10 mouse cellular contexts compared by ENCODE assay signal in genomic region chr4:123223309-123223708, GRCm38 (mm10). TPM values are rescaled to one million over a fixed set of nuclear protein-coding genes. Genes with fewer than 3 reads are reported as not detected.
DNase-seq lines count a peak whose midpoint lies in the region; TF ChIP-seq lines count a peak whose summit lies in the region.
"Had no signal": no experiment of that assay in that cellular context is flagged by ENCODE, and none has a peak within 500 bp of the region (broad histone marks: within the 10 kb centered on the region; RNA-seq: fewer than 3 reads in every experiment).

No protein-coding gene starts in this region.

- H3K27ac ChIP-seq in layer of hippocampus, adult 2 months, result no peak overlapping the region

- no peak overlapping the region for H3K4me3 ChIP-seq in layer of hippocampus, adult 2 months
- H3K4me3 ChIP-seq in E14TG2a.4 (replicated peaks; ENCODE audit: low read length), result no peak overlapping the region

- peak; percentile 71 for TF ChIP-seq CTCF in layer of hippocampus, adult 2 months (conservative IDR thresholded peaks at IDR 0.05)
- peak; percentile 73 for TF ChIP-seq CTCF in E14TG2a.4 (conservative IDR thresholded peaks at IDR 0.05; ENCODE audit: low read length)

- peaks cover 9% of the 10 kb centered on the region for H3K4me1 ChIP-seq in E14TG2a.4 (replicated peaks; ENCODE audit: low read depth, low read length)

- no peaks in the 10 kb centered on the region for H3K9me3 ChIP-seq in E14TG2a.4 (ENCODE audit: low read length)

- H3K27me3 ChIP-seq in E14TG2a.4 (ENCODE audit: insufficient read depth, low read length), result peaks cover 37% of the 10 kb centered on the region

- DNase-seq in layer of hippocampus, adult 2 months (ENCODE audit: low spot score in 2 of 2), result no peak
- no peak for DNase-seq in layer of hippocampus, adult 9-11 months
- peak; percentile 56 for DNase-seq in NIH3T3 (ENCODE audit: low read depth)
- DNase-seq in naive thymus-derived CD4-positive, alpha-beta T cell, adult 2 months (ENCODE audit: low read depth), result peak; percentile 26
- DNase-seq in adrenal gland, adult 8-10 months, result no peak
- DNase-seq in layer of hippocampus, adult 18-20 months (ENCODE audit: low spot score in 2 of 2), result no peak
- DNase-seq: adrenal gland, postnatal 10 days; heart, postnatal 36 days; right cerebral cortex, postnatal 14 days had no signal

- H3K36me3 ChIP-seq in E14TG2a.4 (ENCODE audit: insufficient read depth, low read length), result no peaks in the 10 kb centered on the region

RNA-seq across cellular contexts. Expression of gene Heyl, which starts 10.0 kb away (rescaled TPM):
- total RNA-seq in layer of hippocampus, adult 2 months (2021), result 1 to 10 TPM; 3.1 to 3.3 TPM
- total RNA-seq in adrenal gland, adult 8-10 months (2022), result 10 to 100 TPM in 2 of 4 experiments, 1 to 10 TPM in 2; 4.6 to 13.5 (median 8.9) TPM
- 1 to 10 TPM; 1.7 to 2.7 TPM for total RNA-seq in layer of hippocampus, adult 18-20 months (2021)

RNA-seq across cellular contexts. Expression of gene Nt5c1a, which starts 22.0 kb away (rescaled TPM):
- 10 to 100 TPM; 14.5 to 15.2 TPM for total RNA-seq in layer of hippocampus, adult 2 months (2021)
- 100 to 1,000 TPM in 2 of 4 experiments, 10 to 100 TPM in 2; 65.4 to 137 (median 88.0) TPM for total RNA-seq in adrenal gland, adult 8-10 months (2022)
- 10 to 100 TPM; 15.9 to 16.1 TPM for total RNA-seq in layer of hippocampus, adult 18-20 months (2021)

RNA-seq across cellular contexts. Expression of gene Pabpc4, which starts 38.8 kb away (rescaled TPM):
- 10 to 100 TPM; 45.9 to 47.6 TPM for total RNA-seq in layer of hippocampus, adult 2 months (2021)
- 10 to 100 TPM; 82.8 to 96.1 (median 90.0) TPM for total RNA-seq in adrenal gland, adult 8-10 months (2022)
- total RNA-seq in layer of hippocampus, adult 18-20 months (2021), result 10 to 100 TPM; 40.3 to 47.0 TPM

RNA-seq across cellular contexts. Expression of gene Hpcal4, which starts 40.3 kb away (rescaled TPM):
- total RNA-seq in layer of hippocampus, adult 2 months (2021), result 100 to 1,000 TPM; 493 to 508 TPM
- total RNA-seq in adrenal gland, adult 8-10 months (2022), result 1 to 10 TPM; 5.0 to 9.1 (median 7.2) TPM
- total RNA-seq in layer of hippocampus, adult 18-20 months (2021), result 100 to 1,000 TPM; 476 to 553 TPM

Comparison
In these comparisons a context has a peak if more than half of its experiments do, and no peak if none do; other contexts are left out.
1. DNase-seq: peak in NIH3T3 (single experiment) and naive thymus-derived CD4-positive, alpha-beta T cell, adult 2 months (single experiment); none in layer of hippocampus, adult 2 months (0 of 2), layer of hippocampus, adult 9-11 months (single experiment), adrenal gland, adult 8-10 months (single experiment) and layer of hippocampus, adult 18-20 months (0 of 2).